Mouse (Mus musculus) urinary bladder, adult 18-20 months (tissue): ENCODE results near the gene Gm3020.
"Not testable (repeated sequence)": the region's sequence is repeated elsewhere in the genome, so short reads cannot be mapped to it uniquely, and the experiment has no call there.

Experiments
- DNase-seq, 2 experiments: peaks; one replicate each; pipeline ENCODE4 v3.0.0; 2022; ENCODE audit warnings: low spot score in 2 of 2, mixed read lengths in 2 of 2

The Gm3020 gene

DNA sequence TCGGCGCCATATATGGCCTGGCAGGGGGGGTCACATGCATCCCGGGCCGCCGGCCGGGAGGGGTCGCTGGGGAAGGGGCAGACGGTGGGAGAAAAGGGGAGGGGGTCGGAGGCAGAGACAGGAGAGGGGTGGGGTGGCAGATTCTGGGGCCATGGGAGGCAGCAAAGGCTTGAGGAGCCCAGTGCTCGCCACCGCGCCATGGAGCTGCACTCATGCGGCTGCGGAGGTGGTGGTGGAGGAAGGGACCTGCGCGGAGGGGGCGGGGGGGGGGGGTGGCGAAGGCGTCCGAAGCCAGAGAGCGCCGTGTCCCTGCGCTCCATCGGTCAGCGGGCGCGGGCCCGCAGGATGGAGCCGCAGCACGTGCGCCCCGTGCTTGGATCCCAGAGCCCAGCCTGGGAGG is at the start of gene Gm3020:
TSS of gene Gm3020 (plus strand) at position 301 of the 400 bp plus-strand sequence.
- DNase-seq, result not testable (repeated sequence)

DNA sequence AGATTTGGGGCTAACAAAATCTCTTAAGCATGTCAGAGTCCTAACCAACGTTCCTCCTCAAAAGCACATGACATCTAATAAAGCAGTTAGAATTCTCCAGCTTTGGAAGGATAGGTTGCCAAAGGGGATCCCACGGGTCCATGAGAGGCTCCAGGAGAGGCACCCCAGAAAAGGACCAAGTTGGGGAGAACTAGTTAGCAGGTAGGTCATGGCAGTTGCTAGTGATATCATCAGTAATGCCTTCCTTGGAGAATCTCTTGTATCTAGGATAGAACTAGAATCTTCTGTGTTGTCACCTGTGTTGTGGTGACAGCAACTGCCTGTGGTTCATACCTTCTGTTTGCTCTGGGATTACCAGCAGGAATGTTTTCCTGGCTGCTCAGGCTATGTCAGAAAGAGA is 17.6 kb upstream of the Gm3020 start, which contains the start of gene Gm3012:
TSS of gene Gm3012 (plus strand) at position 301 of the 400 bp plus-strand sequence.
- DNase-seq, result not testable (repeated sequence)

DNA sequence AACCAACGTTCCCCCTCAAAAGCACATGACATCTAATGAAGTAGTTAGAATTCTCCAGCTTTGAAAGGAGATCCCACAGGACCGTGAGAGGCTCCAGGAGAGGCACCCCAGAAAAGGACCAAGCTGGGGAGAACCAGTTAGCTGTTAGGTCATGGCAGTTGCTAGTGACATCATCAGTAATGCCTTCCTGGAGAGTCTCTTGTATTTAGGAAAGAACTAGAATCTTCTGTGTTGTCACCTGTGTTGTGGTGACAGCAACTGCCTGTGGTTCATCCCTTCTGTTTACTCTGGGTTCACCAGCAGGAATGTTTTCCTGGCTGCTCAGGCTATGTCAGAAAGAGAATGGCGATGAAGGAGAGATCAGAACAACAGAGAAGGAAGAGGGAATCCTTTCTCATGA is 36.7 kb downstream of the Gm3020 start, which contains the start of gene Gm3043:
TSS of gene Gm3043 (plus strand) at position 301 of the 400 bp plus-strand sequence.
- DNase-seq, result not testable (repeated sequence)
